Mouse (Mus musculus) liver, adult 2 months (tissue): ENCODE measurements around the gene Itfg2.

Experiments used
- CTCF ChIP-seq: fragments of 200-500 bp; IDR thresholded peaks from 2 replicates; pipeline ENCODE4 v1.5.1; 2011; ENCODE audit warnings: low read depth, low read length, control low read depth
- POLR2A ChIP-seq: fragments of 200-500 bp; IDR thresholded peaks from 2 replicates; pipeline ENCODE4 v1.6.1; 2011; ENCODE audit warnings: low read length, control low read depth; ENCODE audit not compliant: insufficient read depth; ENCODE audit errors: extremely low read depth

DNA sequence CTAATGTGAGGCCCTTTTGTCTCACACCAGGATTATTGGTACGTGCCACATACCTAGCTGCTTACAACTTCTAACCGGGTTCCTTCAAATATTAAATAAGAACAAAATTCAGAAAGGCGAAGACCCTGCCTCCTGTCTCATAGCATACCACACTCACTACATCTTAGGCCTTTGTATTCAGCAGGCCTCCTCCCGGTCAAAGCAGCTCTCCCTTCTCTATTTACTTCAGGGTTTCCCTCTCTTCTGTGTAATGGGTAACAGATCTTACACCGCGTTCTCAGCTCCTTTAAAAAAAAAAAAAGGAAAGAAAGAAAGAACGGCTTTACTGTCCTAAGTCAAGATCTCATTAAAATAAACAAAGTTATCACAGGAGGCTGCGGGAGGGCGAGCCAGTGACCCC is 62.8 kb downstream of the Itfg2 start:
- no peak for TF ChIP-seq CTCF
- TF ChIP-seq POLR2A: no peak
